Mouse (Mus musculus): Measurements from ENCODE around the gene Hmcn1.

DNA sequence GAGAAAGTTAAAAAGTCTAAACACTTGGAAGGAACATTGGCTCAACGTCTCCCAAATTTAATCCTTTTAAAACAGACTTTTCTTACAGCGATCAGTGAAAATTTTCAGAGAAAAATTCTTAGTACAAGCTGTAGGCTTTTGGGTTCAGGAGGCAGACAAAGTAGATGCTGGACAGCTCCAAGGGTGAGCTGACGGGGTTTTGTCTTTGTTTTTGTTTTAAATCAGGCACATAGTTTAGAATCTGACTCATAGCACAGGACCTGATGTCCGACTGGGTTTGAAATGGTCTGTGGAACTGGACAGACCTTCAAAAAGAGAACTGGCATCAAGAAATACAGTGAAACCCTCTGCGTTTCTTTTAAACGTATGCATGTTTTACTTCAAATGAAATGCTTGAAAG lies 353.7 kb downstream of the Hmcn1 start:
- no peak for TF ChIP-seq CTCF (IDR thresholded peaks at IDR 0.05; ENCODE audit: low read depth, low read length)
- no peak for TF ChIP-seq POLR2A (IDR thresholded peaks at IDR 0.05; ENCODE audit: extremely low read depth, insufficient read depth, low read length)
